Mouse (Mus musculus): Measurements from ENCODE around the gene Dera.
A peak's percentile ranks its signal among the peaks of the same experiment; 100 is the strongest.
"Not testable (repeated sequence)": the region's sequence is repeated elsewhere in the genome, so short reads cannot be mapped to it uniquely, and the experiment has no call there.

The Dera gene

DNA sequence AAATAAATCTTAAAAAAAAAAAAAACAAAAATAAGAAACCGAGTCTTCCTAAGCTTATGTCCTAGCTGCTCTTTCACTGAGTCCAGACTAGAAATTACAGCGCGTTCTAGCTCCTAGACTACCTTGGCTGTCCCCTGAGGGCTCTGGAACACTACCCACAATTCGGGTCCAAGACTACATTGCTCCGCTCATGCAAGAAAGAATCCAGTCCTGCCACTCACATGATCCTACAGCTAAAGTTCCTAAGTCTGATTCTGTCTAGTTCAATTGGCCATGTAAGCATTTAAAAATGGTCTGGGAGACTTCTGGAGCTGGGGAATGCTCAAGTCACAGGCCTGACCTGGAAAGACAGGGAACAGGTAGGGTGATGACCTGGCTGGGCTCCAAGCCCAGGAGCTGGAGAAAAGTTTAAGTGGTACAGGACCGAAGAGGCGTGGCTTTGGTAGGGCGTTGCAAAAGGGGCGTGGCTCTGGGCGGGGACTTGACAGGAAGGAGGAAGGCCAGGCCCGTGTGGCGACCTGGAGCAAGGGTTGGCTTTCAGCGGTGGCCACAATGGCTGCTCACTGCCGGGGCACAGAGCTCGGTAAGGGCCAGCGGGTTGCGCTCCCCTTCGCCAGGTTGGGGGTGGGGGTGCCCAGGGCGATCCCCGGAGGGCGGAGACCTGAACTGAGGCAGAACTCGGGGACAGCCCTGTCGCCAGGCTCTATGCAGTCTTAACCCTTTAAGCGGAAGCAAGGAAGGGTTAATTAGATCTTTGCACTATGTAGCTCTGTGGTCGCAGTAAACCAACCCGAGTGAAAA is at the start of gene Dera:
Dera (plus strand) TSS at position 491 of the 801 bp plus-strand sequence.
- peak; percentile 76 for DNase-seq

DNA sequence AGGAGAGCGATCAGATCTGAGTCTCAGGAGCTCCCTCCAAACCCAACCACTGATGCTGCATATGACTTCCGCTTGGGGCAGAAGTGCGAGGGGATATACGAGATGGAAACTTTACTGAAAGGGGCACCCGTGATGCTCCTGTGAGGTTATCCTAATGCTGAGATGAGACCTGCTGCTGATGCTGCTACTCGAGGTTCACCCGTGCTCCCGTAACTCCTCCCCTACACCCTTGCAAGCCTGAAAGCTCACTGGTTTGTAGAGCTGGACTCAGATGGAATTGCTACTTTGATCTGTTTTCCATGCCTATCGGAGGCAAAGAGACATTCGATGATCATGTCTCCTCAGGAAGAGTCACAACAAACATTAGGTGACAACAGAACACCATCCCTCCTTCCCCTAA is 48.1 kb upstream of the Dera start:
- no peak for DNase-seq

DNA sequence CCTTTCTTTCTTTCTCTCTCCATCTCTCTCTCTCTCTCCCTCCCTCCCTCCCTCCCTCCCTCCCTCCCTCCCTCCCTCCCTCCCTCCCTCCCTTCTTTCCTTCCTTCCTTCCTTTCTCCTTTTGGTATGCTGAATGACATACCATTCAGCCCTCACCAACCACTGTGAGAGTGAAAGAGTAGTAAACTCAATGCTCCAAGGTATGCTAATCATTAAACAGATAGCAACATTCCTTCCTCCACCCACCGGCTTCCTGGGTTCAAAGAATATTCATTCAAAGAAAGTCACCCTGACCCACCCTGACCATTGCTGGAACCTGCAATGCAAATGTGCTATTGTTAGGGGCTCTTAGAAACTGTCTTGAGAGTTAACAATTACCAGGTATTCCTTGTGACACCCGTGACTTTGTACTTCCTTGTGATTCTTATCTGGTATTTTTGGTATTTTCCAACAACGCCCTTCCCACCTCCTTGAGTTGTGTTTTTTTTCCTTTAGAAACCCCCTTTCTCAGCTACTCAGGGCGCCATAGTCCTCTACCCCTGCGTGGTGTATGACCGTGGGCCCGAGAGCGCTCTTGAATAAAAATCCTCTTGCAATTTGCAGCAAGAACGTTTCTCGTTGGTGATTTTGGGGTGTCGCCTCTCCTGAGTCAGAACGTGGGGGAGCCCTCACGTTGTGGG is 45.5 kb upstream of the Dera start:
- DNase-seq: not testable (repeated sequence)

DNA sequence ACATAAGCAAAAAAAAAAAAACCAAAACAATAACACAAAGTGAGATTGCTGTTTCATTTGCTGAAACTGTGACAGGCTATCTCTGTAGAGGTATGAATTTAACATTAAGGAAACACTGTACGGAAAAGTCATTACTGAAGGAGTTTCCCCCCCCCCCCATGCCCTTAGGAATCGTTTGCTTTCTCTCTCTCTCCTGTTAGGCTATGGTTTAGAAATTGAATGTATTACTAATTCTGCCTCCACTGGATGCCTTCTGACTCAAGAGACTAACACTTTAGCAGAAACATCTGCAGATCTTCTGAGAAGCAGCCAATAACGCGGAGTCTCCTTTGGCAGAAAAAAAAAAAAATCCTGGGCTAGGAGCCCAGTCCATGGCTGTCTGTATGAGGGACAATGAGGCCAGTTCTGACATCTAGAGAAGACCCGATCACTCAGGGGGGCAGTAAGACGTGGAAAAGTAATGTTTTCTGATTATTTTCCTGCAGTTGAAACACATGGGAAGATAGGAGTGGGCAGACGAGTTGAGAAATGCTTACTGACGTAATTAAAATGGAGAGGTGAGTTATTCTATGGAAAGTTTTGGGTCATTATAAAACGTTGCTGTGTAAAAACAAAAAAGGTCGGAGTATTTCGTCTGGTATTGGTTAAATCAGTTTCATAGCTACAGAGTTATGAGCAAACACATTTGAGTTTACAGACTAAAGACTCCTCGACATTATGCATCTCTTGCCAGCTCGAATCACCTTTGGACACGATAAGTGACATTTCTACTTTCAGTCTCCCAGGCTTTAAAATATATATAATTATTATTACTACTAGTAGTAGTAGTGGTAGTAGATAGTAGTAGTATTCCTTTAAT is 43.9 kb upstream of the Dera start:
- DNase-seq: no peak

DNA sequence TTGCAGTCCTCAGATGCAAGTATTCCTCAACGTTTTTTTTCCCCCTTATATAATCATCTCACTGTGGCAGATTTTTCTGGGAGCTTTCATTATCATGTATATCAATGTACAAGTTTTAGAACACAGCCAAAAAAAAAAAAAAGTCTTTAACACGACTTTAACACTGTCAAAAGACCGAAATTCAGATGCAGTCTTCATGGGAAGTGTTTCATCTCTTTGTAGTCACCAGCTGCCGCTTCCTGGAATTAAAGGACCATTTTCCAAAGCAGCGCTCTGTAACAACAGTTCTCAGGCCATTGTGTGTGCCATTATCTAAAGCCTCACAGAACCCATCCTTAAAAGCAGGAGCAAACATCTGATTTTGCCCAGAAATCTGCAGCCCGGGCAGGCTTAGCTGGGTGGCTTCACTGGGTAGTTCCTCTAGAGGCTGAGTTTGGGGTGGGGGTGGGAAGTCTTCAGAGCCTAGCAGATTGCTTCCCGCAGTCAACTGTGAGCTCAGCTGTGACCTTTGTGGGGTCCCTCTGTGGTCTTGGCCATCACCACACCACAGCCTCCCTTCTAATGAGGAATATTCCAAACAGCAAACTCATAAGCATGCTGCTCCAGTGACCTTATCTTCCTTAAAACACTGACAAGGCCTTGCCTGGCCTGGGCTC is 41.6 kb upstream of the Dera start:
- no peak for DNase-seq

DNA sequence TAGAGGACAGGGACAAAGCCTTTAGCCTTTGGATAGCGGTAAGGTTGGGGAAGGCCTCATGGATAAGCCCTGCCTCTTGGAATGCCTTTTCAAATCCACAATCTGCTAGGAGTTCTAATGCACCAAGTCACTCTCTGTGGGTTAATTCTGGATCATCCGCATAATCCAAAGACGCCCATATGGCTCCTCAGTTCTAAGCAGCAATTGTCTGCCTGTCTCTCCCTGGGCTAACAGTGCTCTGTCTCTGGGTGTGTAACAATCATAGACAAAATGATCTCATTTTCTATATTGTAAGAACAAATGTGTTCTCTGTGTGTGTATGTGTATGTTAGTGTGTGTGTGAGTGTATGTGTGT is 41.1 kb upstream of the Dera start:
- DNase-seq: no peak

DNA sequence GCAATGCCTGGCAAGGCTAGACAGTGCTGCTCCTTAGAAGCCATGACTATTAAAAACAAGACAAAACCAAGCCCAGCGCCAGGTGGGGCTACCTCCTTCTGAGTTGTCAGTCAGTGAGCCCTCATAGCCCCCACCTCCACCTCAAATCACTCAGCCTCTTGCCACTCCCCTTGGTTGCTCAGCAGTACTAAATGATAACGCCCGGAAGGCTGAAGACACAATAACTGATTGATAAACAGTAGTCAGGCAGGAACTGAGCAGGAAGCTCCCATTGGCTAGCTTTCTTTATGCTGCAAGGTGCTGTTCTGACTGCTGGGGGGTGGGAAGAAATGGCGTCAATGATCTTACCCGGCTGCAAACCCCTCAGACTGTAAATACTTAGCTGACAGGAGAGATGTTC is 37.5 kb upstream of the Dera start:
- DNase-seq: no peak

DNA sequence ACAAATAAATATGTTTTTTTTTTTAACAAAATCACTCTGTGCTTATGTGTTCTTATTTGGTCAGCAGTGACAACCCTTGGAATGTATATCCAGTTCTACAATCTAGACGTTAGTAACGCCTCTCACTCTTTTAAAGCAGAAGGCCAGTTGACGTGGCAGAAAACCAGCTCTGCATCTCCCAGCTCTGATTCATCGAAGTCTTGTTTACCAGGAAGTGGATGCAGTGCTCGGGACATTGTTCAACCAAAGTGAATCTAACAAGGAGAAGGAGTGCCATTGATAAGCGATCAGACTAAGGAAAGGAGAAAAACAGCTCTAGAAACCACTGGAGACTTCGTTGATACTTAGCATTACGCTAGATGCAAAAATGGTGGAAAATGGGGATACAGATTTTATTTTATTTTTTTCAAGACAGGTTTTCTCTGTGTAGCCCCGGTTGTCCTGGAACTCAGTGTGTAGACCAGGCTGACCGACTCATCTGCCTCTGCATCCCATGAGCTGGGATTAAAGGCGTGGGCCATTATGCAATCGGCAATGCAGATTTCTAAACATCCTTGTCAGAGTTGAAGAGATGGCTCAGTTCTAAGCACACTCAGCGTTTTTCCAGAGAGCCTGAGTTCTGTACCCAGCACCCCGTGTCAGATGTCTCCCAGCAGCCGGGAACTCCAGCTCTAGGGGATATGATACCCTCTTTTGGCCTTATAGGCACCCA is 32.0 kb upstream of the Dera start:
- DNase-seq: no peak

DNA sequence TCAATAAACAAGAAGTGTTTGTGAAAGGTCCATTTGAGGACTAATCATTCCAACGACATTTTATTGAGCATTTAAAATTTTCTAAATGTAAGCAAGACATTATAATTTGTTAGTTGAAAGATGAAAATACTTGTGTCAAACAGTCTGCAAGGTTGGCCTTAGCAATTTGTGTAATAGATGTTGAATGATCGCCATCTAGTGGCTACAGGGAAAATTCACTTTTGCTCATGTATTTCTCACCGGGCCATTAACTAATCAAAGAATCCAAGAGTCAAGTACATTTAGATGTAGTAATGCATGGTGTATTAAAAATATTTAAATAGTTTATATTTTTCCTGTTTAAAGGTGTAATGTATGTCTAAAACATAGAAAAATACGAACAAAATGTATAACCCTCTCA is 30.4 kb upstream of the Dera start:
- DNase-seq: no peak

DNA sequence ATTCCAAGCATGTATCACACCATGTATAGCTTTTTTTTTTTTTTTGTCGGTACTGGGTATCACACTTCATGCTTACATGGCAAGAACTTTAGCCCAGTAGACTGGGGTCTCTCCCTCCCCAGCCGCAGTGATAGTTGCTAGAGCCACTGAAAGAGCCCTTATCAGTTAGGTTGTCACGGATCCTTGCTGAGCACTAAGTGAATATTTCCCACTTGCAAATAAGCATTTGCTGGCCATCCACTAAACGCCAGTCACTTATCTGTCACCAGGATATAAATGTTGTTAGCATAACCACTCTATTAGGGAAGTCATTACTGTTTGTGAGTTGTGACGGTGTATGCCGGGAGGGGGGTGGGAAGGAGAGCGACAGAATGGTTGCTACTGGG is 19.9 kb upstream of the Dera start:
- DNase-seq: peak; percentile 43

DNA sequence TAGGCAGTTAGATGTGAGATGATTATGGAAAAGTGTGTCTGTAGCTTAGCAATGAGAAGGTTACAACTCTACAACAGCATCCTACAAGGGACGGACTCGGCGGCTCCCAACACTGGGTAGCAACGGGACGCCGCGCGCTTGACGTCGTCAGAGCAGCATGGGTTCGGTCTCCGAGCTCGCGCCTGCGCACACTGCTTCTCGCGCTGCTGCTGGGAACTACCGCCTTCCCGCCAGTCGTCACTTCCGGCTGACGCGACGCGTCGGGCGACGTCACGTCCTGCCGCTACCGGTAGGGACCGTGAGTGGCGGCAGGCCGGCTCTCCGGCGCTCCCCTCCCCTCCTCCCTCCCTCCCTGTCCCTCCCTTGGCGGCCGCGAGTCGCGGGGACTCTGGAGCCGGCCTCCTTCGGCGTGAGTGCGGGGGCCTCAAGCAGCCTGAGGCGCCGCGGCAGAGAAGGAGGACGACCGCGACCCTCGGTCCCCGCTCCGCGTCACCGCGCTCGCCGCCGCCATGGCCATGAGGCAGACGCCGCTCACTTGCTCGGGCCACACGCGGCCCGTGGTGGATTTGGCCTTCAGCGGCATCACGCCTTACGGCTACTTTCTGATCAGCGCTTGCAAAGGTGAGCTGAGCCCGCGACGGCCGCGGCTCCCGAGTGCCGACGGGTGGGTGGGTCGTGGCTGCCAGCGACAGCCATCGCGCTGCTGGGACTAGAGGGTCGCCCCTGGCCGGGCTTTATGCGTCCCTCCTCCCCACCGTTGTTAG is 19.3 kb upstream of the Dera start, which contains the start of gene Strap:
Strap (plus strand) TSS at position 233 of the 764 bp plus-strand sequence.
- DNase-seq: peak; percentile 95

DNA sequence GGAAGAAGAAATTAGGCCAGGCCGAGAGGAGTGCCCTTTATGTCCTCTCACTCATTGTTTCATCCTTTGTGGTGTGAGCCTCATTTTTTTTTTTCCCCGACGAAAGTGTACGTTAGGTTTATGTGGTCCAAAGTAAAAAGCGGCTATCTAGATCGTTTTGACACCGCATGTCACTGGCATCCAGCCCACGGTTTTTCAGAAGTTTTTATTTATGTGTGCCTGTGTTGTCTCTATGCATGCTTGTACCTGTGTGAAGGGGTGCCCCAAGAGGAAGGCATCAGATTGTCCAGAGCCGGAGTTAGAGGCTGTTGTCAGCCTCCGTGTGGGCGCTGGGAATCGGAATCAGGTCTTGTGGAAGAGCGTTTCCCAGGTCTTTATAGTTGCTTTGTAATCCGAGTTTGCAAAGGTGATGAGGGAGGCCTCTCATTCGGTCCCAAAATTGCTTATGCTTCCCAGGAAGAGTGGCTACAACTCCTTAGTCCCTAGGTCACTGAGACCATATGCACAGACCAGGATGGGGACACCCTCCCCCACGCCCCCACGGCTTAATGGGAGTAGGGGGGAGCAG is 18.6 kb upstream of the Dera start:
- peak; percentile 43 for DNase-seq

DNA sequence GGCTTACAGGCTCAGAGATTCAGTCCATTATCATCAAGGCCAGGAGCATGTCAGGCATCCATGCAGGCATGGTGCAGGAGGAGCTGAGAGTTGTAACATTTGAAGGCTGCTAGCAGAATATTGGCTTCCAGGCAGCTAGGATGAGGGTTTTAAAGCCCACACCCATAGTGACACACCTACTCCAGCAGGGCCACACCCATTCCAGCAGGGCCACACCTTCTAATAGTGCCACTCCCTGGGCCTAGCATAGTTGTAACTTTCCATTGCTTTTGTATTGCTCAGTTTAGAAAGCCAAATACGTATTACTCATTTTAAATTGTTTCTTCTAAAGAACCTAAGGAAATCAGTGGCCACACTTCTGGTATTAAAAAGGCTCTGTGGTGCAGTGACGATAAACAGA is 13.4 kb upstream of the Dera start:
- no peak for DNase-seq

DNA sequence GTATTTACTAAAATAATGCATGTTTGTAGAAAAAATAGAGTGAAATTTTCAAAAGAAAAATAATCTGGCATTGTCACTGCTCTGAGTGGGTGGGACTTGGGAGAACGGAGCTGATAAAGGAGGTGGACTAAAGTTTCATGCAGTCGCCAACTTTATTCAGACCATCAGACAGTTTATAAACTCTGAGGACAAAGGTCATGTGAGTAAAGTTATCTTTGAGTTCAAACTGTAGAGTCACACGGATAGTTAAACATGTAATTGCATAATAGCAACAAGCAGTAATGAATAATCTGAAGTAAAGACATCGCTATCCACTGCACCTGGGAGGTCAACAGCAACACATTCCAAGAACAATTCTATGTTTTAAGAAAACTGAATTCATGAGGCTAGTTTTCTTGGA is 9.6 kb upstream of the Dera start:
- no peak for DNase-seq

DNA sequence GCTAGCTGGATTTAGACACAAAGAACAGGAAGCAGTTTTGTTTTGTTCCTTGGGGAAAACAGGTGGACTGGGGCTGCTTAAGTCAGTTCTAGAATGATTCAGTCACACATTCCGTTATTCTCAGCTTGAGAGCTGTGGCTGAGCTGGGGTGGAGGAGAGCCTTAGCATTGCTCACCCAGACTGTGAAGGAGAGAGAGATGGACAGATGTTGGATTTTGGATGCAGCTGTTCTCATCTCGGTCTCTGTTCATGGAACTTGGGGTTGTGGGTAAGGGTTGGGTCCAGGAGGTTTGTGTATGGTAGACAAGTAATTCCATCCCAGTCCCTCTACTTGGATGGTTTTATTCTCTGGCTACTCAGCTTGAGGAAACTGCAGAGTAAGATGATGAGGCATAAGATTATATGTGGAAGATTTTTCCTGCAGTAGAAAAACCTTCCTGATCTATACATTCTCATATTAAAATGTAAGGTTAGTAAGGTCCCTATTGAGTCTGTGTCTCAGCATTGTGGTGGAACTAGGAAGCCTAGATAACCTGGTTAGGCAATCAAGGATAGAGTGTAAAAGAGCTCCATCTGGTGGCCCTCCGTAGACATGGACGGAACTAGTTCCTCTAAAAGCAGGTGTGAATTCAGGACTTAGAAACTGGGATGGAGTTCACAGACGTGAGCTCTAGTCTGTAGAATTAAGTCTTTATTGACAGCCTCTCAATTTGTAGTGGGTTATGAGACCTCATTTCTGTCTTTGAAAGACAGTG is 7.0 kb upstream of the Dera start:
- DNase-seq: no peak

DNA sequence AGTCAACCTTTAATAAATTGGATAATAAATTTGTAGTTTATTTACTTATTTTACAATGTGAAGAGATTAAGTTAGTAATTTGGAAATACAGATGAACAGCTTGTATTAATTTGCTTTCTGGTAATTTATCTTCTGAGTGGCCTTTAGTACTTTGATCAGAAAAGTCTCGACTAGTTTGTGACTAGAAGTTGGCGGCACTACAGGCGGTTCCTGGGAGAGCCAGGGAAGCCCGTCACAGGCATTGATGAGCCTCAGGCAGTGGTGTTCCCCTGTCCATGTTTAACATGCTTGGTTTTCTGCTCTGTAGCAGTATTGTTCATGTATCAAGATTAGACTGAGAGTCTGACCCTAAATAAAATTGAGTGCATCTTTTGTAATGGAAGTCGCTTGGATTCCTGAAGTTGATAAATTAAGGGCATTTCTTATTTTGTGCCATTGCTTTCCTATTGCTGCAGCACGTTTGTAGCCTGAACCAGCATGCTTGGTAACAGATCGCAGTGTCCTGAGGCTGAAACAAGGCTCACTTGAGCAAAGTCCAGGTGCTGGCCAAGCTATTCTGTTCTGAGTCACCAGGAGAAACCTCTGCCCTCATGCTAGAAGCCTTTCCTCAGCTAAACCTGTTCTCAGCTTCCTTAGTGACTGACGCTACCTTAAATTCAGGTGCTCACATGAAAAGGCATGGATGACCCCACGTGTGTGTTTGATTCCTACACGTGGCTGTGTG is 2.6 kb upstream of the Dera start:
- DNase-seq: no peak

DNA sequence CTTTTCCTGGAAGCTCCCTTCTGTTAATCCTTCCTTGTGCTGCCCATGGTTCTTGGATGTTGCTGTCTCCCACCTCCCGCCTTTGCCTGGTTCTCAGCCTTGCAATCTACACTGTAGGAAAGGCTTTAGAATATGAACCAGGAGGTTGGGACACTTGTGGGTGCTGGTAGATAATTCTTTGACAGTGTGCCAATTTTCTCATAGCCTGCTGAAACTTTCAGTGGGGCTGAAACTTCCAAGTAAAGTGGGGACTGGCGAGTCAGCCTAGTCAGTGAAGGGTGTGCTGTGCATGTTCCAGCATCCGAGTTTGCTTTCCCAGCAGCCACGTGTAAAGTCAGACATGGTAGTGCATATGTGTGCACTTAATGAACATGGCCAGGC is 2.1 kb upstream of the Dera start:
- no peak for DNase-seq

DNA sequence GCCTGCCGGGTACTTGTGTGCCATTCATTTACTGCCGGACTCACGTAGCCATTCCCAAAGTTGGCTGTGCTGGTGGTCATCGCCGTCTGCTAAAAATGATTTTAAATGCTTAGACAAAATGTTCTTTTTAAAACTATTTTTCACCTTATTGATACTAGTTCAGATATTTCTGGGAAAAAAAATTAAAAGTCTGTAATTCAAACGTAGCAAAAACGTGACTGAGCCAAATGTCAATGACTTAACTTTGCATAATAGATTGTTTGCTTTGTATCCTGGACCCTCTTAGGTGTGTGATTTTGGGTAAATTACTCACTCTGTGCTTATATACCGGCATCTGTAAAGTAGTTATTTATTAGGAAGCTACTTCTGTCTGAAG is 499 bp downstream of the Dera start:
- DNase-seq: no peak

DNA sequence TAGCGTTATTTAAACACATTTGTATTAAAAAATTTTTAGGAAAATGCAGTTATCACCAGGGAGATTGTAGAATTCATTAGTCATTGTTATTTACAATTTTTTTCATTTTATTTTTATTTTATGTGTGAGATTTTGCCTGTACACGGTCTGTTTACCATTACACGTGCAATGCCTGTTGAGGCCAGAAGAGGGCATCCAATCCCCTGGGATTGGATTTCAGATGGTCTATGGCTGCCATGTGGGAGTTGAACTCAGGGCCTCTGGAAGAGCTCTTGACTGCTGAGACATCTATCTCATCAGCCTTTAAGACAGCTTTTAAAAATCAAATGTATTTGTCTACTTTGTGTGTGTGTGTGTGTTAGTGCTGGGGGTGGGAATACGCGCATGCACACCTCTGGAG is 2.0 kb downstream of the Dera start:
- no peak for DNase-seq

DNA sequence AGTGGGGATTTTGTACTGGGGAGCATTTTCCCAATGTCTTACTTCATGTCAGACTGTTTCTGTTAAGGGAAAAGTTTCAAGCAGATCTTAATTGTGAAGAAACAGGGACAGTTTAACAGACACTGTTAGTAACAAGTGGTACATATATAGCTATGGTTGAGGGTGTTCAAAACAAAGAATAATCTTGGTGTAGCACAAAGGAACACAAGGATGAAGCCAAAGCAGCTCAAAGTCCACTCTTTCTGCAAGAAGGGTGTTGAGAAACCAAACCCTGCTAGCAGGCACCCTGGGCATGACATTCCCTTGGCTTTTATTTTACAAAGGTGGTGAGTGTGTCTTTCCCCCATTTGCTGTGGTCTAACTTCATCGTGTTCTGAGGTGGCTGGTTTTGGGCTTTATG is 3.5 kb downstream of the Dera start:
- no peak for DNase-seq
